Mouse (Mus musculus) erythroblast, embryonic 14.5 days (primary cell): ENCODE measurements at regions not wholly inside any gene's neighbourhood (a gene's known extent, or its start where the extent isn't known, plus 50 kb on each side); places are given as distances from the start of the nearest gene placed in this dataset.

ENCODE experiments used
- H3K27me3 ChIP-seq: 2 replicates; pipeline ENCODE4 v1.6.1; 2012; ENCODE audit warnings: inconsistent platforms; ENCODE audit not compliant: control insufficient read depth
- H3K36me3 ChIP-seq: 2 replicates; pipeline ENCODE4 v1.6.1; 2012; ENCODE audit warnings: mild to moderate bottlenecking, inconsistent platforms; ENCODE audit not compliant: control insufficient read depth
- H3K4me1 ChIP-seq: 2 replicates; pipeline ENCODE4 v1.6.1; 2012; ENCODE audit warnings: inconsistent platforms; ENCODE audit not compliant: control insufficient read depth
- H3K4me3 ChIP-seq: replicated peaks from 2 replicates; pipeline ENCODE3; 2012; ENCODE audit warnings: moderate library complexity, mild to moderate bottlenecking, inconsistent platforms
- H3K9me3 ChIP-seq: 2 replicates; pipeline ENCODE4 v1.6.1; 2012; ENCODE audit warnings: low read length, inconsistent platforms, mixed read lengths; ENCODE audit not compliant: control insufficient read depth
- GATA1 ChIP-seq: IDR thresholded peaks from 2 replicates; pipeline ENCODE4 v1.6.1; 2012; ENCODE audit warnings: low read length, inconsistent platforms, mixed read lengths
- TAL1 ChIP-seq: IDR thresholded peaks from 3 replicates; pipeline ENCODE4 v1.6.1; 2012; ENCODE audit warnings: low read length, inconsistent platforms, mixed read lengths

- H3K36me3 ChIP-seq, result no peaks in the 10 kb centered on the region
- H3K9me3 ChIP-seq, result no peaks in the 10 kb centered on the region
- H3K27me3 ChIP-seq, result no peaks in the 10 kb centered on the region
Observed at GRCm38 (mm10) chr6:94413987-94414360, 86.2 kb upstream of the Slc25a26 start.

GRCm38 (mm10) chr6:94413297-94413986 lies 86.7 kb upstream of the Slc25a26 start:
- Histone ChIP-seq H3K4me3 (no peak overlapping the region), H3K4me1 (no peaks in the 10 kb centered on the region), H3K9me3 (no peaks in the 10 kb centered on the region), H3K27me3 (no peaks in the 10 kb centered on the region), H3K36me3 (no peaks in the 10 kb centered on the region)
- TF ChIP-seq GATA1, result no peak
- no peak for TF ChIP-seq TAL1

More at GRCm38 (mm10) chr6:94413987-94414360, 86.2 kb upstream of the Slc25a26 start:
- TF ChIP-seq TAL1 (no peak), GATA1 (no peak)
- Histone ChIP-seq H3K4me1 (no peaks in the 10 kb centered on the region), H3K4me3 (no peak overlapping the region)

- Histone ChIP-seq H3K36me3 (no peaks in the 10 kb centered on the region), H3K27me3 (no peaks in the 10 kb centered on the region), H3K9me3 (no peaks in the 10 kb centered on the region), H3K4me3 (no peak overlapping the region), H3K4me1 (no peaks in the 10 kb centered on the region)
- TF ChIP-seq TAL1 (no peak), GATA1 (no peak)
Observed at GRCm38 (mm10) chr6:94412341-94412740, 87.8 kb upstream of the Slc25a26 start.

GRCm38 (mm10) chr6:94410480-94410879 lies 89.7 kb upstream of the Slc25a26 start:
- H3K4me3 ChIP-seq, result no peak overlapping the region
- no peaks in the 10 kb centered on the region for H3K4me1 ChIP-seq
- H3K27me3 ChIP-seq, result no peaks in the 10 kb centered on the region
- no peaks in the 10 kb centered on the region for H3K9me3 ChIP-seq
- H3K36me3 ChIP-seq, result no peaks in the 10 kb centered on the region
- TF ChIP-seq TAL1, result no peak
- no peak for TF ChIP-seq GATA1

GRCm38 (mm10) chr6:94408996-94409395 lies 91.1 kb upstream of the Slc25a26 start:
- TF ChIP-seq GATA1, result no peak
- no peaks in the 10 kb centered on the region for H3K27me3 ChIP-seq

GRCm38 (mm10) chr6:94407751-94408150 lies 92.4 kb upstream of the Slc25a26 start:
- Histone ChIP-seq H3K4me3 (no peak overlapping the region), H3K4me1 (no peaks in the 10 kb centered on the region), H3K27me3 (no peaks in the 10 kb centered on the region), H3K36me3 (no peaks in the 10 kb centered on the region), H3K9me3 (no peaks in the 10 kb centered on the region)
- TF ChIP-seq GATA1 (no peak), TAL1 (no peak)

More at GRCm38 (mm10) chr6:94408996-94409395, 91.1 kb upstream of the Slc25a26 start:
- Histone ChIP-seq H3K4me3 (no peak overlapping the region), H3K9me3 (no peaks in the 10 kb centered on the region), H3K4me1 (no peaks in the 10 kb centered on the region), H3K36me3 (no peaks in the 10 kb centered on the region)

GRCm38 (mm10) chr6:94405371-94406076 lies 94.6 kb upstream of the Slc25a26 start:
- no peaks in the 10 kb centered on the region for H3K27me3 ChIP-seq
- no peaks in the 10 kb centered on the region for H3K4me1 ChIP-seq
- H3K9me3 ChIP-seq, result no peaks in the 10 kb centered on the region
- H3K36me3 ChIP-seq, result no peaks in the 10 kb centered on the region
- H3K4me3 ChIP-seq, result no peak overlapping the region
- TF ChIP-seq TAL1 (no peak), GATA1 (no peak)

- Histone ChIP-seq H3K4me3 (no peak overlapping the region), H3K9me3 (no peaks in the 10 kb centered on the region), H3K36me3 (no peaks in the 10 kb centered on the region), H3K4me1 (no peaks in the 10 kb centered on the region), H3K27me3 (no peaks in the 10 kb centered on the region)
- no peak for TF ChIP-seq GATA1
- no peak for TF ChIP-seq TAL1
Observed at GRCm38 (mm10) chr6:94401617-94402481, 98.3 kb upstream of the Slc25a26 start.

- Histone ChIP-seq H3K4me1 (no peaks in the 10 kb centered on the region), H3K9me3 (no peaks in the 10 kb centered on the region), H3K36me3 (no peaks in the 10 kb centered on the region), H3K4me3 (no peak overlapping the region), H3K27me3 (no peaks in the 10 kb centered on the region)
- TF ChIP-seq GATA1 (no peak), TAL1 (no peak)
Observed at GRCm38 (mm10) chr6:94401061-94401591, 99.0 kb upstream of the Slc25a26 start.
